Mouse (Mus musculus) limb, embryonic 15.5 days (tissue): Measurements from ENCODE around the gene Bst1. TPM values are rescaled to one million over a fixed set of nuclear protein-coding genes. Genes with fewer than 3 reads are reported as not detected.
A peak's percentile ranks its signal among the peaks of the same experiment; 100 is the strongest.

ENCODE experiments used
- ATAC-seq: fragments of 200-750 bp; cut with Nextera tagmentation; 2 replicates; pipeline ENCODE4 v1.8.0; 2017; ENCODE audit warnings: low read depth, moderate TSS enrichment; ENCODE audit not compliant: insufficient number of reproducible peaks, low FRiP score, low TSS enrichment
- H3K27ac ChIP-seq: fragments of 300-500 bp; sonication (generic); 2 replicates; pipeline ENCODE4 v1.5.1; 2015; ENCODE audit warnings: moderate library complexity, mild to moderate bottlenecking, inconsistent platforms
- H3K27me3 ChIP-seq: fragments of 300-500 bp; sonication (generic); 2 replicates; pipeline ENCODE4 v1.6.1; 2015; ENCODE audit warnings: inconsistent platforms
- H3K36me3 ChIP-seq: fragments of 300-500 bp; sonication (generic); 2 replicates; pipeline ENCODE4 v1.6.1; 2015; ENCODE audit warnings: inconsistent platforms
- H3K4me1 ChIP-seq: fragments of 300-500 bp; sonication (generic); 2 replicates; pipeline ENCODE4 v1.6.1; 2015; ENCODE audit warnings: inconsistent platforms
- H3K4me2 ChIP-seq: fragments of 300-500 bp; sonication (generic); 2 replicates; pipeline ENCODE4 v1.6.1; 2015; ENCODE audit warnings: mild to moderate bottlenecking, inconsistent platforms
- H3K4me3 ChIP-seq: fragments of 300-500 bp; sonication (generic); 2 replicates; pipeline ENCODE4 v1.5.1; 2015; ENCODE audit warnings: mild to moderate bottlenecking, inconsistent platforms
- H3K9ac ChIP-seq: fragments of 300-500 bp; sonication (generic); 2 replicates; pipeline ENCODE4 v1.6.1; 2015; ENCODE audit warnings: inconsistent platforms
- H3K9me3 ChIP-seq: fragments of 300-500 bp; sonication (generic); 2 replicates; pipeline ENCODE4 v1.6.1; 2016; ENCODE audit warnings: inconsistent platforms
- WGBS: fragments of 180-500 bp; shearing (Covaris S2); methylation state at CpG from one replicate; pipeline ENCODE4 v1.1.7; 2015; 5-methylcytosine and 5-hydroxymethylcytosine counted together
- polyA plus RNA-seq: library from polyadenylated mRNA; unstranded; fragments of >200 nt; fragmentation: Nextera tagmentation; extraction: Ambion mirVana; gene quantifications from 2 replicates; pipeline ENCODE4 v1.2.1, GENCODE M21; 2015

Gene Bst1
- polyA plus RNA-seq, 1 experiment from 2014 or later: 2.0 TPM

DNA sequence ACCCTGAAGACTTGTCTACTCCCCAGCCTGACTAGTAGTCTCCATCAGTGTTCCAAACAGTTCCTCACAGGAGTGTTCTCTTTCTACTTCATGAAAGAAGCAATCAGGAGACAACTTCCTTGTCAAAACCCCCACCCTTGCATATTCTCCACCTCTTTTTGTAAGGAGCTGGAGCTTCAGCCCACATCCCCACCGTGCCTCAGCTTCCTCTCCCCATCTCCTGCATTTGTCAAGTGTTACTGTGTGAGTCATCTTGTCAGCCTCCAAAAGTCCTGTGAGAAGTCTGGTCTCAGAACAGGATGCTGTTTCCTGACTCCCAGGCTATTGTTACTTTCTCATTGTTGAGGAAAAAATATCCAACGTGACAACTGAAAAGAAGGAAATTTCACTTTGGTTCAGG, 46.6 kb downstream of the Bst1 start:
- no peak overlapping the region for H3K4me2 ChIP-seq
- H3K9me3 ChIP-seq: no peaks in the 10 kb centered on the region
- no peak overlapping the region for H3K9ac ChIP-seq
- no peaks in the 10 kb centered on the region; the same call in 1 of the 2 replicates for H3K27me3 ChIP-seq
- 69% methylated on average over 2 of the region's 2 CpGs for WGBS
- no peak overlapping the region for H3K4me3 ChIP-seq
- no peaks in the 10 kb centered on the region for H3K36me3 ChIP-seq
- H3K4me1 ChIP-seq: peaks cover 10% of the 10 kb centered on the region
- ATAC-seq: no peak
- no peak overlapping the region for H3K27ac ChIP-seq

DNA sequence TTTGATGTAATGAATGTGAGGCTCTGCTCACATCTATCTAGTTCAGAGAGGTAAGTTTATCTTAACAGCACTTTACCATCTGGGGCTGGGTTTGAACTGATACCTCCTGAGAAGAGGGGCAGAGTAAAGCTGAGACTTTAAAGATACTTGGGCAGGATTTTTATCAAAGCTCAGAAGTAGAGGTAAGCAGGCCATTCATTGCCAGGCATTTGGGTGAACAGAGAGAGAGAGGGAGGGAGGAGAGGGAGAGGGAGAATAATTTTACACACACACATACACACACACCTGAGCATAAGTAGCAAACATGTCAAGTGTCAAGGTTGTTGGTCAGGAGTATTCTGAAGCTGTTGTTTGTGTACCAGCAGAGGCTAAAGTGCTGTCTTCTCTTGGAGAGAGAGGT, 49.6 kb downstream of the Bst1 start, which contains the start of gene Cd38:
Gene Cd38 (plus strand): TSS at position 301 of the 400 bp plus-strand sequence.
- Histone ChIP-seq H3K36me3 (no peaks in the 10 kb centered on the region), H3K4me2 (peak within 1 kb of the TSS; percentile 61), H3K27ac (peak within 1 kb of the TSS; percentile 29; the same call in 1 of the 2 replicates), H3K4me1 (peaks cover 10% of the 10 kb centered on the region), H3K4me3 (peak within 1 kb of the TSS; percentile 36), H3K27me3 (no peaks in the 10 kb centered on the region; the same call in 1 of the 2 replicates), H3K9ac (no peak within 1 kb of the TSS), H3K9me3 (no peaks in the 10 kb centered on the region)
- no peak for ATAC-seq

DNA sequence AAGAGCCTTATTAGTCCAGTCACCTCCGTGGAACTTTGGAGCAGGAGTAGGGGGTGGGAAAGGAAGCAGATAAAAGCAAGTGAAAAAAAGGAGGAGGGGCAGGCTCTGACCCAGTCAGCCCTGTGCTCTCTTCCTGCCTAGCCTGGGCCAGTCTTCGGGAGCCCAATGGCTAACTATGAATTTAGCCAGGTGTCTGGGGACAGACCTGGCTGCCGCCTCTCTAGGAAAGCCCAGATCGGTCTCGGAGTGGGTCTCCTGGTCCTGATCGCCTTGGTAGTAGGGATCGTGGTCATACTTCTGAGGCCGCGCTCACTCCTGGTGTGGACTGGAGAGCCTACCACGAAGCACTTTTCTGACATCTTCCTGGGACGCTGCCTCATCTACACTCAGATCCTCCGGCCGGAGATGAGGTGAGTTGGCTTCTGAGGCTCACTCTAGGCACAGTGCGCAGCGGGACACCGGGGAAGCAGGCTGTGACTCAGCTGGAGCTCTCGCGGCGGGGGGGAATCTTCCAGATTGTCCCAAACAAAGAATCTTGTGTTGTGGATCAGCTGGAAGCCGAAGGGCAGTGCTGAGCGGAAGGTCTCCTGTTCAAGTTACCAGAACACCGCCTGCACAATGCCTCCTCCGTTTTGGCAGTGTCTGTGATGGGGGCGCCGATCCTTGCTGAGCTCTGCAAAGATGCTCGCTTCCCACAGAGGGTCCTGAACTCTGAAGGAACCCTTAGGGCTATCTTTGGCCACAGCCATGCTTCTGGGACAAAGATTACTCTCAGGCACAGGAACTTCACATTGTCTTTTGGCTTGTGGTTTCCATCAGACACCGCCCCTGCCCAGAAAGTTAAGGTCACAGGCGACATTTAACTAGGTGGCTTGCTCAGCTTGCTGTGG, 50.3 kb downstream of the Bst1 start:
- Histone ChIP-seq H3K27me3 (no peaks in the 10 kb centered on the region; the same call in 1 of the 2 replicates), H3K36me3 (no peaks in the 10 kb centered on the region), H3K4me1 (peaks cover 10% of the 10 kb centered on the region), H3K9me3 (no peaks in the 10 kb centered on the region), H3K9ac (no peak overlapping the region), H3K4me3 (peak overlapping the region; percentile 36), H3K4me2 (peak overlapping the region; percentile 61), H3K27ac (peak overlapping the region; percentile 29; the same call in 1 of the 2 replicates)
- ATAC-seq: no peak
- WGBS: 5% methylated on average over 28 of the region's 28 CpGs

DNA sequence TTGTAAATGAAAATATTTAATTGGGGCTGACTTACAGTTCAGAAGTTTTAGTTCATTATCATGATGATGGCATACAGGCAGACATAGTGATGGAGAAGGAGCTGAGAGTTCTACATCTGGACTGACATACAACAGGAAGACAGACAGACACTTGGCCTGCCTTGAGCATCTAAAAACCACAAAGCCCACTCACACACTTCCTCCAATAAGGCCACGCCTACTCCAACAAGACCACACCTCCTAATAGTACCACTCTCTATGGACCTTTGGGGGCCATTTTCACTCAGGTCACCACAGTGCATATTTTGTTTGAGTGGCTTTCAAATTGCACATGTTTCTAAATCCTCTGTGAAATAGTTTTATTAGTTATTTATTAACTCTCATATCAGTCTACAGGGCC, 53.2 kb downstream of the Bst1 start:
- no peaks in the 10 kb centered on the region for H3K36me3 ChIP-seq
- H3K9me3 ChIP-seq: no peaks in the 10 kb centered on the region
- WGBS: 60% methylated on average over 1 of the region's 1 CpGs
- H3K4me1 ChIP-seq: peaks cover 10% of the 10 kb centered on the region
- H3K4me3 ChIP-seq: no peak overlapping the region
- no peaks in the 10 kb centered on the region; the same call in 1 of the 2 replicates for H3K27me3 ChIP-seq
- no peak overlapping the region for H3K9ac ChIP-seq
- no peak for ATAC-seq
- no peak overlapping the region for H3K4me2 ChIP-seq
- H3K27ac ChIP-seq: no peak overlapping the region

DNA sequence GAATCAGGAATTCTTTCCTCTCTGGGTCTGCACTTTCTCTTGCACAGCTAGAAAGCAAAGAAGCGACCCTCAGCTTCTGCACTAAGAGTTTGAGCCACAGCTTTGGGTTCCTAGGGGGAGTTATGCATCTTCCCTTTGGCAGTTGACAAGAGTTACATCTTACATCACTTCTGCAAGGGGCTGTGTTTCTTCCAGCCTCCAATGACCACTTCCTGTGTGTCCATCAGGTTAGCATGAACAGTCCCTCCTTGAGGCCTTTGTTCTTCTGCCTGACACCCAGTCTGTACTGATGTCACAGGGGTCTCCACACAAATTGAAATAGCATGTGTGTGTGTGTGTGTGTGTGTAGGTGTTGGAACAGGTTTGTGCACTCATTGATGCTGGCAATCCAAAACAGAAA, 54.0 kb downstream of the Bst1 start:
- no peak for ATAC-seq
- Histone ChIP-seq H3K27ac (no peak overlapping the region), H3K4me3 (no peak overlapping the region), H3K4me2 (no peak overlapping the region), H3K36me3 (no peaks in the 10 kb centered on the region), H3K9ac (no peak overlapping the region), H3K9me3 (no peaks in the 10 kb centered on the region), H3K4me1 (peaks cover 10% of the 10 kb centered on the region), H3K27me3 (no peaks in the 10 kb centered on the region; the same call in 1 of the 2 replicates)
- 69% methylated on average over 1 of the region's 1 CpGs for WGBS

DNA sequence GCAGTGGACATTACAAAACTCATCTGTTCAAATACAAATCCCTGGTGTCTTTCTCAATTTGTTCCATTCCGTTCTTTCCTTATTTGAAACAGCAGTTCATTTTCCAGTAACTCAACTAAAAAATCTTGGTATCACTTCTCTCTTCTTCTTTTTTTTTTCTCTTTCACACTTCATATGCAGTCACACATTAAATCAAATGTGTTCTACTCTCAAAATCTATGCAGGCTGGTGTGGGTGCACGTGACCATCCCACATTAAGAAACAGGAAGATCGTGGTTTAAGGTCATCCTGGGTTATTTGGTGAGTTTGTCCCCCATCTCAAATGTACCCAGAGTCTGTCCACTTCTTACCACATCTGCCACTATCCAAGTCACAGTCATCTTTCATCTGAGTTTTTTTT, 63.3 kb downstream of the Bst1 start:
- Histone ChIP-seq H3K36me3 (no peaks in the 10 kb centered on the region), H3K9ac (no peak overlapping the region), H3K27me3 (no peaks in the 10 kb centered on the region), H3K4me1 (no peaks in the 10 kb centered on the region), H3K4me3 (no peak overlapping the region), H3K4me2 (no peak overlapping the region), H3K27ac (no peak overlapping the region), H3K9me3 (no peaks in the 10 kb centered on the region)
- 79% methylated on average over 3 of the region's 3 CpGs for WGBS
- ATAC-seq: no peak

DNA sequence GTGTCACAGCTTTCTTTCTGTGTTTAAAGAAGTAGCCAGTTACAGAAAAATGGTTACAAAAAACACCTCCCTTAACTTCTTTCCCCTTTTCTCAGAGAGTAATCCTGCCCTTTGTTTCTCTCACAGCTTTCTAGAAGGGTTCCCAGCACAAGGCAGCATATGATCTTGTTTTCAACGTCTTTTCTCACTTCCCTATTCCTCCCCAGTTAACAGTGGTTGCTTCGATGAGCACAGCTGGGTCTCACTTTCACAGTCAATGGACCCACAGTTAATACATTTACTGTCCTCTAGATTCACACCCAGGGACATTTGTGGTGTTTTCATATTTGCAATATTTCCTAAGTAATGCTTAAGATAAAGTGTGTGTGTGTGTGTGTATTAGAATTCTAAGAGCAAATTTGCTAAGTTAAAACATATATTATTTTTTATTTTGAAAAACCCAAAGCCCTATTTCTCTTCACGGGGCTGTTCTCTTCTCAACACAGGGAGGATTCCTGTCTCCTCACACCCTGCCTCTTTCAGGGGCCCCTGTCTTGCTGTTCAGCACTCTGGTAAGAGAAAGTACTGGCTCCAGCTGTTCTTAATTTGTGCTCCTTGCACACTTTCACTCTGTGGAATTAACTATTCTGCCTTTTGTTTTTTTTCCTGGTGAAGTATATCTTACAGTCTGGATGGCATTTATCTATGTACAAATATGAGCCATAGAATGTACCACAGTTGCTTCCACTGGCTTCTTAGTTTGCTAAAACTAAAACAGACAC, 66.6 kb downstream of the Bst1 start:
- Histone ChIP-seq H3K27me3 (no peaks in the 10 kb centered on the region), H3K4me3 (no peak overlapping the region), H3K36me3 (no peaks in the 10 kb centered on the region), H3K9me3 (no peaks in the 10 kb centered on the region), H3K9ac (no peak overlapping the region), H3K4me2 (no peak overlapping the region), H3K27ac (no peak overlapping the region), H3K4me1 (no peaks in the 10 kb centered on the region)
- WGBS: 33% methylated on average over 3 of the region's 3 CpGs
- no peak for ATAC-seq

DNA sequence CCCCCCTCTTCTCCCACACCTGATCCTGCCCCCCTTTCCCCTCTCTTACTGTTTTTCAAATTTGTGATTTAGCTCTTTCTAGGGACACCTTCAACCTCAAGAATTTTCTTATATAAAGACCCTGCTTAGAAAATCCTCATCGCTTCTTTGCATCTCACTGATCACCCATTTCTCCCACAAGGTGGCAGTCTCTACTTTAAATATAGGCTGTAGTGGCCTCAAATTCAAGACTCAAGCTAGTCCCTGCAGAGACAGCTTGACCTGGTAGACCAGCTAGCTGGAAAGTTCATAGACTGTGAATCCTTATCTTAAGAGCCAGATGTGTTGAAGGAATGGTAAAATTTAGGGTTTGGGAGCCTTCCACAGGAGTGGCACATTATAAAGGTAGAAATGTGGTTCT, 73.7 kb downstream of the Bst1 start:
- ATAC-seq: no peak
- H3K36me3 ChIP-seq: no peaks in the 10 kb centered on the region
- WGBS: 19% methylated on average over 1 of the region's 1 CpGs
- no peak overlapping the region for H3K4me2 ChIP-seq
- no peak overlapping the region for H3K27ac ChIP-seq
- H3K4me1 ChIP-seq: no peaks in the 10 kb centered on the region
- no peaks in the 10 kb centered on the region for H3K9me3 ChIP-seq
- H3K4me3 ChIP-seq: no peak overlapping the region
- no peak overlapping the region for H3K9ac ChIP-seq
- 0 out of 2 replicates have a peak, but pooled peaks cover 4% of the 10 kb centered on the region for H3K27me3 ChIP-seq

Other genes starting within 250 kb of the Bst1 start
- gene Cc2d2a, start 156.5 kb upstream of the Bst1 start, polyA plus RNA-seq: 8.1 and 9.4 TPM in 2 replicates
- 54.0 and 54.6 TPM in 2 replicates for gene Fbxl5, start 2.8 kb downstream of the Bst1 start, polyA plus RNA-seq
- gene Cd38, start 49.7 kb downstream of the Bst1 start, polyA plus RNA-seq: 7.0 and 7.2 TPM in 2 replicates
- gene Gm7879, start 94.3 kb downstream of the Bst1 start, polyA plus RNA-seq: 0.45 TPM in 1 of 2 replicates, not detected in the other
- gene Fgfbp1, start 162.9 kb downstream of the Bst1 start, polyA plus RNA-seq: 194 and 204 TPM in 2 replicates